Comparison of ENCODE assay signal across 19 mouse cellular contexts in the genomic region with DNA sequence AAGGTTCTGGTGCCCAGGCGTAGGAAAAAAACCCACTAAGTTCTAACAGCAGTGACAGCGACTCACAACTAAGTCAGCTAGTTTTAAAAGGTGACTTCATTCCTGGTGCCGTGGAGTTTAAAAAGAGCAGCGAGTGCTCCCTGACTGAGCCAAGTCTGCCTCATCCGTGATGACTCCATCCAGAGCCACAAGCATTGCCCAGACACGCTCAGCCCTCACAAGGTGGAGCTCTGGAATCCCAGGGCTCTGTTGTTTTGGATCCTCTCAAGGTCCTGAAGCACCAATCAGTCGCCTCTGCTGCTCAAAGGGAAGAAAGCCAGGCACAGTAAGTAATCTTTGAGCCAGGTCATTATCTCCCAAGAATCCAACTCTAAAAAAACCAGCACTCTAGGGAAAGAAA. TPM values are rescaled to one million over a fixed set of nuclear protein-coding genes. Genes with fewer than 3 reads are reported as not detected.
DNase-seq lines count a peak whose midpoint lies in the region; ATAC-seq lines count a peak whose summit lies in the region.
"Had no signal": no experiment of that assay in that cellular context is flagged by ENCODE, and none has a peak within 500 bp of the region (broad histone marks: within the 10 kb centered on the region; RNA-seq: fewer than 3 reads in every experiment).

No protein-coding gene starts in this region.

- ATAC-seq in stomach, embryonic 16.5 days (ENCODE audit: insufficient read depth, low FRiP score) = peak; percentile 82; the same call in 1 of the 2 replicates
- ATAC-seq: midbrain, embryonic 16.5 days had no signal

- H3K4me2 ChIP-seq in stomach, embryonic 16.5 days (ENCODE audit: low read depth, low read length) = peak overlapping the region; percentile 32
- H3K4me2 ChIP-seq: hindbrain, embryonic 12.5 days; limb, embryonic 12.5 days; neural tube, embryonic 12.5 days had no signal

- H3K27ac ChIP-seq in stomach, embryonic 16.5 days (ENCODE audit: low read length) = peak overlapping the region; percentile 96
- H3K27ac ChIP-seq: forebrain, embryonic 10.5 days; hindbrain, embryonic 12.5 days; macrophage; neural tube, embryonic 12.5 days had no signal

- peak overlapping the region; percentile 38; the same call in 1 of the 2 replicates for H3K9ac ChIP-seq in stomach, embryonic 16.5 days (ENCODE audit: low read length)
- H3K9ac ChIP-seq: hindbrain, embryonic 12.5 days; limb, embryonic 12.5 days; neural tube, embryonic 12.5 days had no signal

- WGBS in stomach, embryonic 16.5 days = 60% methylated on average over 7 of the region's 7 CpGs

- intact Hi-C loops in gastrocnemius, postnatal 14 days (cut with DNase I; ENCODE audit: low total_unique reads) = no loop called here

- H3K4me3 ChIP-seq in stomach, embryonic 16.5 days (replicated peaks; ENCODE audit: low read length) = peak overlapping the region; percentile 26; the same call in 1 of the 2 replicates
- H3K4me3 ChIP-seq: forebrain, embryonic 10.5 days; hindbrain, embryonic 12.5 days; limb, embryonic 12.5 days; neural tube, embryonic 12.5 days had no signal

- H3K9me3 ChIP-seq in stomach, embryonic 16.5 days (replicated peaks; ENCODE audit: control insufficient read depth, low read length) = no peaks in the 10 kb centered on the region
- H3K9me3 ChIP-seq: forebrain, embryonic 10.5 days; hindbrain, embryonic 12.5 days; limb, embryonic 12.5 days; neural tube, embryonic 12.5 days had no signal

- DNase-seq in heart, adult 18-20 months = peak; percentile 18 to 29
- no peak for DNase-seq in heart, adult 11 months
- peak; percentile 69 for DNase-seq in ZHBTc4 (ENCODE audit: low read depth, low spot score)
- peak; percentile 59 for DNase-seq in gastrocnemius, postnatal 14 days
- DNase-seq in cerebellum, adult 9-11 months = no peak
- DNase-seq in ovary, postnatal 10 days (ENCODE audit: low spot score) = no peak
- DNase-seq in cerebellum, adult 11 months = no peak
- DNase-seq: cerebellum, adult 11-12 months; kidney, adult 18-20 months; kidney, postnatal 36 days; lung, adult 18-20 months; spleen, adult 18-20 months had no signal

- H3K36me3 ChIP-seq in stomach, embryonic 16.5 days (ENCODE audit: control insufficient read depth, insufficient read depth, low read length) = no peaks in the 10 kb centered on the region
- H3K36me3 ChIP-seq: forebrain, embryonic 10.5 days; hindbrain, embryonic 12.5 days; limb, embryonic 12.5 days; neural tube, embryonic 12.5 days had no signal

- H3K4me1 ChIP-seq in stomach, embryonic 16.5 days (ENCODE audit: control insufficient read depth, insufficient read depth, low read length) = no peaks in the 10 kb centered on the region
- H3K4me1 ChIP-seq: forebrain, embryonic 10.5 days; hindbrain, embryonic 12.5 days; limb, embryonic 12.5 days; neural tube, embryonic 12.5 days had no signal

- H3K27me3 ChIP-seq in stomach, embryonic 16.5 days (ENCODE audit: control insufficient read depth, insufficient read depth, low read length) = no peaks in the 10 kb centered on the region
- H3K27me3 ChIP-seq: hindbrain, embryonic 12.5 days; limb, embryonic 12.5 days; neural tube, embryonic 12.5 days had no signal

RNA-seq across cellular contexts. Expression of a gene that starts 18.0 kb away (rescaled TPM):
- 10 to 100 TPM; 57.6 to 60.4 TPM for total RNA-seq in heart, adult 18-20 months (2021)
- 100 to 1,000 TPM; 264 to 270 TPM for total RNA-seq in gastrocnemius, postnatal 14 days (2021)
- polyA plus RNA-seq in stomach, embryonic 16.5 days (2015; fragmentation: Nextera tagmentation; extraction: Ambion mirVana) = 19.7 and 19.8 TPM in 2 replicates

Comparison
In these comparisons a context has a peak if more than half of its experiments do, and no peak if none do; other contexts are left out.
1. DNase-seq: peak in heart, adult 18-20 months (2 of 2), ZHBTc4 (single experiment) and gastrocnemius, postnatal 14 days (single experiment); none in heart, adult 11 months (single experiment), cerebellum, adult 9-11 months (single experiment), ovary, postnatal 10 days (single experiment) and cerebellum, adult 11 months (single experiment).
2. RNA of a gene that starts 18.0 kb away (total RNA-seq): 264 to 270 TPM in gastrocnemius, postnatal 14 days; 57.6 to 60.4 TPM in heart, adult 18-20 months; every median in the first group is over 4 times any median in the second.